Comparison of ENCODE assay signal across 12 mouse cellular contexts in genomic region chr3:87102346-87102745, GRCm38 (mm10).
DNase-seq lines count a peak whose midpoint lies in the region; ATAC-seq and TF ChIP-seq lines count a peak whose summit lies in the region.
"Had no signal": no experiment of that assay in that cellular context is flagged by ENCODE, and none has a peak within 500 bp of the region (broad histone marks: within the 10 kb centered on the region; RNA-seq: fewer than 3 reads in every experiment).

No protein-coding gene starts in this region.

- WGBS in stomach, embryonic 14.5 days = 28% methylated on average over 7 of the region's 7 CpGs
- 22% methylated on average over 7 of the region's 7 CpGs for WGBS in stomach, postnatal 0 days
- 16% methylated on average over 6 of the region's 7 CpGs for WGBS in forebrain, embryonic 13.5 days
- whole genome bisulfite sequencing in limb, embryonic 12.5 days = 29% methylated on average over 7 of the region's 7 CpGs
- 18% methylated on average over 7 of the region's 7 CpGs for WGBS in neural tube, embryonic 15.5 days

- H3K36me3 ChIP-seq in stomach, embryonic 14.5 days (ENCODE audit: control insufficient read depth, insufficient read depth, low read length) = 0 out of 2 replicates have a peak, but pooled peaks cover under 1% of the 10 kb centered on the region
- no peaks in the 10 kb centered on the region for H3K36me3 ChIP-seq in stomach, postnatal 0 days (ENCODE audit: control insufficient read depth, insufficient read depth, low read length)
- H3K36me3 ChIP-seq in forebrain, embryonic 13.5 days (ENCODE audit: poor library complexity, severe bottlenecking) = peaks cover under 1% of the 10 kb centered on the region; the same call in 1 of the 2 replicates
- H3K36me3 ChIP-seq in limb, embryonic 12.5 days = peaks cover 41% of the 10 kb centered on the region
- no peaks in the 10 kb centered on the region for H3K36me3 ChIP-seq in neural tube, embryonic 15.5 days
- H3K36me3 ChIP-seq: lung, embryonic 15.5 days; stomach, embryonic 15.5 days had no signal

- no peak for TF ChIP-seq CTCF in stomach, postnatal 0 days (IDR thresholded peaks at IDR 0.05; ENCODE audit: low read depth)

- TF ChIP-seq EP300 in stomach, postnatal 0 days (optimal IDR thresholded peaks at IDR 0.05) = no peak

- peak overlapping the region; percentile 44; the same call in 1 of the 2 replicates for H3K27ac ChIP-seq in stomach, embryonic 14.5 days (ENCODE audit: low read length)
- no peak overlapping the region for H3K27ac ChIP-seq in stomach, postnatal 0 days (replicated peaks)
- peak overlapping the region; percentile 49 for H3K27ac ChIP-seq in forebrain, embryonic 13.5 days
- H3K27ac ChIP-seq in limb, embryonic 12.5 days = peak overlapping the region; percentile 66
- peak overlapping the region; percentile 51; the same call in 1 of the 2 replicates for H3K27ac ChIP-seq in neural tube, embryonic 15.5 days (replicated peaks)
- H3K27ac ChIP-seq: heart, embryonic 13.5 days; lung, embryonic 15.5 days; stomach, embryonic 15.5 days had no signal

- no peaks in the 10 kb centered on the region for H3K27me3 ChIP-seq in stomach, embryonic 14.5 days (ENCODE audit: control insufficient read depth, insufficient read depth, low read length)
- no peaks in the 10 kb centered on the region for H3K27me3 ChIP-seq in stomach, postnatal 0 days (ENCODE audit: control insufficient read depth, insufficient read depth, low read length)
- no peaks in the 10 kb centered on the region for H3K27me3 ChIP-seq in forebrain, embryonic 13.5 days
- H3K27me3 ChIP-seq in limb, embryonic 12.5 days = no peaks in the 10 kb centered on the region
- H3K27me3 ChIP-seq in neural tube, embryonic 15.5 days (replicated peaks) = no peaks in the 10 kb centered on the region
- H3K27me3 ChIP-seq: heart, embryonic 13.5 days; lung, embryonic 15.5 days; stomach, embryonic 15.5 days had no signal

- H3K4me1 ChIP-seq in stomach, embryonic 14.5 days (ENCODE audit: control insufficient read depth, insufficient read depth, low read length) = peaks cover 6% of the 10 kb centered on the region; the same call in 1 of the 2 replicates
- H3K4me1 ChIP-seq in stomach, postnatal 0 days (replicated peaks; ENCODE audit: control insufficient read depth, insufficient read depth) = no peaks in the 10 kb centered on the region
- peaks cover 48% of the 10 kb centered on the region for H3K4me1 ChIP-seq in forebrain, embryonic 13.5 days
- peaks cover 30% of the 10 kb centered on the region for H3K4me1 ChIP-seq in limb, embryonic 12.5 days (replicated peaks)
- H3K4me1 ChIP-seq in neural tube, embryonic 15.5 days = peaks cover 48% of the 10 kb centered on the region

- no peak overlapping the region for H3K4me2 ChIP-seq in stomach, embryonic 14.5 days (replicated peaks; ENCODE audit: low read depth, low read length)
- no peak overlapping the region for H3K4me2 ChIP-seq in stomach, postnatal 0 days (replicated peaks; ENCODE audit: low read depth)
- no peak overlapping the region for H3K4me2 ChIP-seq in forebrain, embryonic 13.5 days
- H3K4me2 ChIP-seq in limb, embryonic 12.5 days = peak overlapping the region; percentile 6; the same call in 1 of the 2 replicates
- no peak overlapping the region for H3K4me2 ChIP-seq in neural tube, embryonic 15.5 days
- H3K4me2 ChIP-seq: heart, embryonic 13.5 days; lung, embryonic 15.5 days; stomach, embryonic 15.5 days had no signal

- DNase-seq in stomach, postnatal 0 days (ENCODE audit: low spot score) = no peak
- no peak for DNase-seq in adrenal gland, postnatal 14 days
- DNase-seq in kidney, postnatal 36 days = no peak
- DNase-seq in left cerebral cortex, adult 18-20 months (ENCODE audit: low spot score in 2 of 2) = no peak

- ATAC-seq in stomach, embryonic 14.5 days (ENCODE audit: insufficient number of reproducible peaks, insufficient read depth, low FRiP score, low read depth) = no peak
- ATAC-seq in stomach, postnatal 0 days (ENCODE audit: low FRiP score, low TSS enrichment) = no peak
- ATAC-seq in forebrain, embryonic 13.5 days = no peak
- peak; percentile 60; the same call in 1 of the 2 replicates for ATAC-seq in limb, embryonic 12.5 days (ENCODE audit: insufficient number of reproducible peaks, insufficient read depth, low FRiP score, low TSS enrichment, low read depth)
- ATAC-seq in neural tube, embryonic 15.5 days (ENCODE audit: low FRiP score) = no peak

- H3K9ac ChIP-seq in stomach, embryonic 14.5 days (replicated peaks; ENCODE audit: low read depth, low read length) = no peak overlapping the region
- no peak overlapping the region for H3K9ac ChIP-seq in stomach, postnatal 0 days (ENCODE audit: low read length)
- no peak overlapping the region for H3K9ac ChIP-seq in forebrain, embryonic 13.5 days
- H3K9ac ChIP-seq in limb, embryonic 12.5 days (replicated peaks) = no peak overlapping the region; the same call in 1 of the 2 replicates
- no peak overlapping the region for H3K9ac ChIP-seq in neural tube, embryonic 15.5 days (replicated peaks)
- H3K9ac ChIP-seq: heart, embryonic 13.5 days; lung, embryonic 15.5 days; stomach, embryonic 15.5 days had no signal

- H3K9me3 ChIP-seq in stomach, embryonic 14.5 days (ENCODE audit: control insufficient read depth, low read depth, low read length) = no peaks in the 10 kb centered on the region
- no peaks in the 10 kb centered on the region for H3K9me3 ChIP-seq in stomach, postnatal 0 days (ENCODE audit: control insufficient read depth, low read length)
- no peaks in the 10 kb centered on the region for H3K9me3 ChIP-seq in forebrain, embryonic 13.5 days (replicated peaks)
- H3K9me3 ChIP-seq in limb, embryonic 12.5 days = no peaks in the 10 kb centered on the region
- no peaks in the 10 kb centered on the region for H3K9me3 ChIP-seq in neural tube, embryonic 15.5 days (replicated peaks)
- H3K9me3 ChIP-seq: heart, embryonic 13.5 days; lung, embryonic 15.5 days; stomach, embryonic 15.5 days had no signal

- no peak overlapping the region for H3K4me3 ChIP-seq in stomach, embryonic 14.5 days (ENCODE audit: low read depth, low read length)
- no peak overlapping the region for H3K4me3 ChIP-seq in stomach, postnatal 0 days (ENCODE audit: low read depth, low read length)
- H3K4me3 ChIP-seq in forebrain, embryonic 13.5 days = no peak overlapping the region
- no peak overlapping the region for H3K4me3 ChIP-seq in limb, embryonic 12.5 days (replicated peaks)
- H3K4me3 ChIP-seq in neural tube, embryonic 15.5 days (replicated peaks) = no peak overlapping the region
- H3K4me3 ChIP-seq: heart, embryonic 13.5 days; lung, embryonic 15.5 days; myocyte; stomach, embryonic 15.5 days had no signal
